Mouse (Mus musculus): ENCODE results near the gene Synpr.
"Not testable (repeated sequence)": the region's sequence is repeated elsewhere in the genome, so short reads cannot be mapped to it uniquely, and the experiment has no call there.

Gene Synpr

GRCm38 (mm10) chr14:13284091-13284844 is at the start of gene Synpr:
Gene Synpr, plus strand, starts transcription at chr14:13284780.
- DNase-seq (ENCODE audit: low spot score), result no peak

- DNase-seq (ENCODE audit: low spot score), result peak; percentile 12
These were observed 47.7 kb upstream of the Synpr start for GRCm38 (mm10) chr14:13236929-13237328.

- no peak for DNase-seq (ENCODE audit: low spot score)
These were observed 37.1 kb upstream of the Synpr start for GRCm38 (mm10) chr14:13247431-13247830.

- no peak for DNase-seq (ENCODE audit: low spot score)
These were observed 35.2 kb upstream of the Synpr start for GRCm38 (mm10) chr14:13249361-13249760.

GRCm38 (mm10) chr14:13252594-13252993 is 32.0 kb upstream of the Synpr start:
- DNase-seq (ENCODE audit: low spot score), result no peak

GRCm38 (mm10) chr14:13254741-13255140 is 29.8 kb upstream of the Synpr start:
- DNase-seq (ENCODE audit: low spot score), result not testable (repeated sequence)

- no peak for DNase-seq (ENCODE audit: low spot score)
These were observed 22.2 kb upstream of the Synpr start for GRCm38 (mm10) chr14:13262406-13262805.

GRCm38 (mm10) chr14:13266331-13266730 is 18.2 kb upstream of the Synpr start:
- no peak for DNase-seq (ENCODE audit: low spot score)

- DNase-seq (ENCODE audit: low spot score), result no peak
These were observed 17.4 kb upstream of the Synpr start for GRCm38 (mm10) chr14:13267181-13267580.

- no peak for DNase-seq (ENCODE audit: low spot score)
These were observed 1.4 kb upstream of the Synpr start for GRCm38 (mm10) chr14:13283211-13283610.

GRCm38 (mm10) chr14:13284845-13285198 is 242 bp downstream of the Synpr start:
- DNase-seq (ENCODE audit: low spot score), result no peak

- DNase-seq (ENCODE audit: low spot score), result no peak
These were observed 956 bp downstream of the Synpr start for GRCm38 (mm10) chr14:13285341-13286130.

GRCm38 (mm10) chr14:13294200-13294599 is 9.6 kb downstream of the Synpr start:
- DNase-seq (ENCODE audit: low spot score), result no peak

- DNase-seq (ENCODE audit: low spot score), result no peak
These were observed 29.7 kb downstream of the Synpr start for GRCm38 (mm10) chr14:13314323-13314722.

GRCm38 (mm10) chr14:13328461-13328860 is 43.9 kb downstream of the Synpr start:
- no peak for DNase-seq (ENCODE audit: low spot score)

- DNase-seq (ENCODE audit: low spot score), result no peak
These were observed 48.1 kb downstream of the Synpr start for GRCm38 (mm10) chr14:13332497-13333306.

GRCm38 (mm10) chr14:13333372-13333771 is 48.8 kb downstream of the Synpr start:
- DNase-seq (ENCODE audit: low spot score), result no peak

GRCm38 (mm10) chr14:13336162-13336561 is 51.6 kb downstream of the Synpr start:
- DNase-seq (ENCODE audit: low spot score), result no peak

GRCm38 (mm10) chr14:13340688-13341087 is 56.1 kb downstream of the Synpr start:
- DNase-seq (ENCODE audit: low spot score), result no peak

- DNase-seq (ENCODE audit: low spot score), result no peak
These were observed 59.7 kb downstream of the Synpr start for GRCm38 (mm10) chr14:13344240-13344639.

GRCm38 (mm10) chr14:13349170-13349865 is 64.7 kb downstream of the Synpr start:
- no peak for DNase-seq (ENCODE audit: low spot score)

GRCm38 (mm10) chr14:13354154-13354553 is 69.6 kb downstream of the Synpr start:
- DNase-seq (ENCODE audit: low spot score), result peak; percentile 14

Measured in c-Kit-positive CD71-positive TER-119-positive erythroid progenitor cells, embryonic 14.5 days (primary cell).